Mouse (Mus musculus) left cerebral cortex, postnatal 36 days (tissue): Measurements from ENCODE around the gene Agap1. TPM values are rescaled to one million over a fixed set of nuclear protein-coding genes. Genes with fewer than 3 reads are reported as not detected.

Experiments
- DNase-seq, 2 experiments: peaks; one replicate each; pipeline ENCODE4 v3.0.0; 2021 to 2022; ENCODE audit warnings: low spot score in 2 of 2, mixed read lengths in 1 of 2
- intact Hi-C: fragments of 180-260 bp; cut with DNase I; formaldehyde crosslinking; loops from one replicate; pipeline ENCODE4 v1.15.1; 2025
- total RNA-seq, 2 experiments: library from RNA; stranded (reverse); gene quantifications; 2 replicates each; pipeline ENCODE4 v1.2.3; 2021

Gene Agap1
- total RNA-seq, 2 experiments from 2014 or later: 244 to 260 TPM

DNA sequence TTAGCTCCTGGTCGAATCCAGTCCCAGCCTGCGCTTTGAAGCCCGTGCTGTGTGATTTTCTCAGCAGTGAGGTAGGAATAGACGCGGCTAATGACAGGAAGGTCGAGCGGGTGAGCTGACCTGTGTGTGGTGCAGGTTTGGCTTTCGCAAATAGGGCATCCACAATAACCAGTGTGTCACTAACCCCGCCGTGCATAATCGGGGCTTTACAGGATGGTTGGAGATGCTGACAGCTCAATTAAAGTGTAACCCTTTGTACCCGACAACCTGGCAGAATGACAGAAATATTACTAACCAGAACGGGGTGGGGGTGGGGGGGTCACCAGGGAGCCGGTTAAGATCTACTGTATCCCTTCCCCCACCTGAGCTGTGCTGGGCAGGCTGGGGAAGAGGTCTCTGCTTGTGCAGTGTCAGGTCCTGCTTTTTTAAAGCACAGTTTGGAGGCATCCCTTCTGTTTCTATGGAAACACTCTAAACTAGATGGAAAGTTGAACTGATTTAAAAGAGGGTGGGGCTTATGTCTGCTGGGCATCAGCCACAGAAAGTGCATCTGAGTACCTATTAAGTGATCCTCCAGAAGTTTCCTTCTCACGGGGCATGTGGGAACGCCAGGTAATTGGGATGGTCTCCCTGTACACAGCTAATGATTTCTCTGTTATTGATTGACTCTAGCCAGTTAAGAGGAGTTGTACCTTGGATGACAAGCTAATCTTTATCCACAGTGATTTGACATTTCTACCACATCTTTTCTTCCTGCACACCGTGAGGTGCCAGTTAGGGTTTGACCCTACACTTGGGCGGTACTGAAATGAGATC, 259.8 kb downstream of the Agap1 start:
- no peak for DNase-seq
- intact Hi-C loops: no loop called here

GRCm38 (mm10) chr1:89716234-89716633, 261.6 kb downstream of the Agap1 start:
- intact Hi-C loops: no loop called here
- DNase-seq: no peak

GRCm38 (mm10) chr1:89717100-89717499, 262.5 kb downstream of the Agap1 start:
- DNase-seq: no peak
- intact Hi-C loops: no loop called here

DNA sequence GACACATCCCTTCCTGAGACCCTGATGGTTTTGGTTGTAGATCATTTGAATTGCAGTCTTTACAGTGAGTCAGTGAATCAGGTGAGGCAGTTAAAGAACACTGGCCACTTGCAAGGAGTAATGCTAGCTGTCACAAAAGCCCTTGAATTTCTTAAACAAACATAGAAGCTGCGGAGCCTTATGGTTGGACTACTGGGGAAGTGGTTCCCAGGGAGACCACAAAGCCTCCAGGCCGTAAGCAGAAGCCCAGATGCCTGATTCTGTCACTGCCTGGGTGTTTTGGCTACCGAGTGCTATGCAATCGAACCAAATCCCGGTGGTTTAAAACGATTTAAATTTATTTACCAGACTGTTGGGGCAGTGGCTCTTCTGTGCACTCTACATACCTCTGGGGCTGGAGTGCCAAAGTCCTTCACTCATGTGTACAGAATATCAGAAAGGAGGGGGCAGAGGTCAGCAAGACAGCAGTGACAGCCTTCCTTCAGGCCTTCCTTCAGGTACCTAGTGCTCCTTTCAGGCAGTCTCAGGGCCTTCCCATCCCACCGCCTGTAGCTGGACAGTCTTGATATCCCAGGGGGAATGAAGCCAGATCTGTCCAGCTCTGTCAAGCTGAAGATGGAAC, 264.3 kb downstream of the Agap1 start:
- no peak for DNase-seq
- intact Hi-C loops: no loop called here

DNA sequence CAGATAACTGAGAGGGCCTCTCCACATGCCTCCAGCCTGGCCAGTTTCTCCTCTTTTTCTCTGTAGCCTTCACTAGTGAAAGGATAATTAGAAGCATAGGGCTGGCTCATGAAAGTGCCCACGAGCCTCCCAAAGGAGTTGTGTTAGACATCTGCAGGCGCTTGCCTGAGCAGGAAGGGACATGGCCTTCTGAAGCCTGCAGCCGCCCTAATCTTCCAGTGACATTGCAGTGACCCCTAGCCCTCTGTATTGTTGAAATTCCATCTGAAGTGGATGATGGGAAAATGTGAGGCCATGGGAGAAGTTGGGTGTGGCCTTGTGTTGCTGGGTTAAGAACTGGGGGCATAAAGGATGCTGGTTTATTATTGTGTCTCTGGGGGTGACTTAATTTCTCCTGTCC, 269.5 kb downstream of the Agap1 start:
- no peak for DNase-seq
- intact Hi-C loops: no loop called here

DNA sequence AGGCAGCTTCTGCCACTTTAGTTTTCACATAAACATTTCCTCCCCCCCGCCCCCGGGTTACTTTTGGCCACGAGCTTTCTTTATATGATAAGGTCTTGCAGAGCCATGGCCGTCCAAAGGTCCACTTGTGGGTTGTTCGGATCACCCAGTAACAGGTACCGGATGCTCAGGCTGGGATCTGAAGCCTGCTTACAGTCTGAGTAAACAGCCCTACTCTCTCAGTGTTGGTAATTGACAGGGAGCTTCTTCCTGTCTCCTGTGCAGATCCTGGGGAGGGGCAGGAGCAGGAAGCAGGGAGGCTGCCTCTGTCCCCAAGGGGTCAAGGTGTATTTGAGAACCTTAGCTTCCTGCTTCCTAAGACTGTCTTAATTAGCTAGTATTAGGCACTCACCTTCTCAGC, 269.9 kb downstream of the Agap1 start:
- intact Hi-C loops: no loop called here
- no peak for DNase-seq

- intact Hi-C loops: no loop called here
- DNase-seq: no peak
Measured at GRCm38 (mm10) chr1:89724957-89725356, 270.4 kb downstream of the Agap1 start.

DNA sequence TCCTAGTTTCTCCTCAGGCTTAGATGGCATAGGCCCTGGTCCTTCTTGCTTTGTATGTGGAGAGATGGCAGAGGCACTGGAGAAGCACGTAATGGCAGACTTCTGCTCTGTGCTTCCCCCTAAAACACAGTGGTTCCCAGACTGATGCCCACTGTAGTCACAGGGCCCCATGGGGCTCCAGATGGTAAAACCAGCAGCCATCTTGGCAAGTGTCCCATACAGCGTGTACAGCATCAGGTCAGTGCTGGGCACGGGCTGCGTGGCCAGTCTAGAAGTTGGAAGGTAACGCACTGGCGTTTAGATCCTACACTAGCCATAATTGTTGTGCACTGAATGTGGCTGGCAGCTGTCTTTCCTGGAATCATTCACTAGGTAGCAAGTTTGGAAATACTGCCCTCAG, 273.9 kb downstream of the Agap1 start:
- no peak for DNase-seq
- intact Hi-C loops: no loop called here

DNA sequence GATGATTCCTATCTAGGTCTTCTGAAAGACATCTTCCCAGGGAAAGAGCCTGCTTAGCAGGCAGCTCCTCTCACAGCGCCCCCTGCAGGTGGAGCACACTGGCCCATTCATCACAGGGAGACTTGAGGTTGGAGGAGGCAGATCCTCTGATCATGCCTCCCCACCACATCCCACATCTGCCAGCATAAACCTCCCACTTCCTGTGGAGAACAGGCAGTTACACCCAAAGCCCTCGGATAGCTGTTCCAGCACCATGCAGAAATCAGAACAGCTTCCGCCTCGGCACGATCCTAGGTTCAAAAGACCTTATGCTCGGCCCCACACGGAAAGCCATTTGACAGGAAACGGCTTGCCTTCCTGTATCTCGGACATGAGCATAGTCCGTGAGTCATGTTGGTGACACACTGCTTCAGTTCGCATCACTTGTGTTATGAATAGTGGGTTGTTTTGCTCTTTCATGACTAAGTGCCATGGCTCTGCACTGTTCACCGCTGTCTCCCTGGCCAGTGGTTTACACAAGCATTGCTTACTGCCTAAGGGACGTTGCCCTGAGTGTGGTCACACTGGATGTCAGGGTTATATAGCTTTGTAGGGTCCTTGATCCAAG, 276.1 kb downstream of the Agap1 start:
- DNase-seq: no peak

DNA sequence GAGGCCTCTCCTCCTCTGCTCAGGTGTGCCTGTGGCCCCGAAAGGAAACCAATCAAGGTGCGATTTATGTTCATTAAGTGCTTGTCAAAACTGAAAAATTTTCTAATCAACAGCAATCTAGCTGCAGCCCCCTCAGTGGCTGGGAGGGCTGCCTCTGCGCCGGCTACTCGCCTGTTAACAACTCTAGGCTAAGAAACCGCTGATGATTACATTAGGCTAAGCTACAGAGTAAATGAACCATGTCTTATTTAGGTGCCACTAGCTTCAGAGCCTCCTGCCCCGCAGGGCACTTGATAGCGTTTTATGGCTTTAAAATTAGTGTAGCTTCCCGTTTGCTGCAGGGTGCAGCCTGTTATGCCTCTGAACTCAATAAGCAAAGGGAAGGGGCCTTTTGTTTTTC, 279.8 kb downstream of the Agap1 start:
- DNase-seq: no peak
- intact Hi-C loops: no loop called here

More for the DNA sequence above, 276.1 kb downstream of the Agap1 start:
- intact Hi-C loops: no loop called here

GRCm38 (mm10) chr1:89735146-89735545, 280.5 kb downstream of the Agap1 start:
- DNase-seq: no peak
- intact Hi-C loops: no loop called here

DNA sequence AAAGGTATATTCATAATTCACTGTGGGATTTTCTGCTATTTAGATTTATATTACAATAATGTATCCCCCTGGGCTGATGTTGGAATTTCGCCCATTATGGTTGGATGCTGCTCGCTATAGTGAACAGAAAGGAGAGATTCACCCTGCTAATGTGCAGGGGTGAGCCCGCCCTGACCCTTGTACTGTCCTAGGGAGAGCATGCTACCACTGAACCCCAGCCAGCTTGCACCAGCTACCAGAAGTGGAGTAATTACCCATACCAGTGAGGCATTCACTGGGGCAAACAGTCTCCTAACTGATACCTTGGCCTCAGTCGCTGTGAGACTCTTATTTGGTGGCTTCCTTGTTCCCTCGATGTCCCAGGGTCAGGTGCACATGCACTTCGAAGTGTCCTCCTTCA, 281.4 kb downstream of the Agap1 start:
- DNase-seq: no peak
- intact Hi-C loops: no loop called here

DNA sequence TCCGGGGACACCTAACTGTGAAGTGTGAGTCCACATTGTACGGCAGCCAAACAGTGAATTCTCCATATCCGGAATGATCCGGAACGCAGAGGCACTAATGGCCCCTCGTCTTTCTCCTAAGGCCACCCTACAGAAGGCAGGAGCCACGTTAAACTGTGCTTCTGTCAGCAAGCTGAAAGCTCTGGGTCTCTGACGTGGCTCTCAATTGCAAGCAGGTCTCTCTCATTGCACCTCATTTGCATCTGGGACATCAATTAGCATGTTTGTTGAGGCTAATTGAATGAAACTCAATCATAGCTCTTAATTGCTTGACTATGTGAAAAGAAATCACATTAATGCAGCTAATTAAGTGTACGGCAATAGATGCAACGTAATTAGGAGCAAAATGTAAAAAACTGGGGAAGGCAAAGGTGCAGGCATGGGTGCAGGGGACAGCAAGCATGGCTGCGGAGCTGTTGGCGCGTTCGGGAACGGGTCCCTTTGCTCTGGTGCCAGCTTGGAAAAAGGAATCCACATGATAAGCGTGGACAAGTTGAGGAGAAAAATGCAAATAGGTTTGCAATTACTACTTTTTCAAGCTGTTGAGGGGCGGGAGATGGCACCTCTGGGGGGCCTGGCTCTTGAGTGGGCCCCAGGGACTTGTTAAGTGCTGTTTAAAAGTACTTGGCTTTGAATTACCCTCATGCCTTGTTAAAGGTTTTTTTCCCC, 284.6 kb downstream of the Agap1 start:
- intact Hi-C loops: no loop called here
- DNase-seq: no peak

GRCm38 (mm10) chr1:89739775-89740099, 285.1 kb downstream of the Agap1 start:
- DNase-seq: no peak
- intact Hi-C loops: no loop called here

- no peak for DNase-seq
Measured at GRCm38 (mm10) chr1:89742359-89742758, 287.8 kb downstream of the Agap1 start.

DNA sequence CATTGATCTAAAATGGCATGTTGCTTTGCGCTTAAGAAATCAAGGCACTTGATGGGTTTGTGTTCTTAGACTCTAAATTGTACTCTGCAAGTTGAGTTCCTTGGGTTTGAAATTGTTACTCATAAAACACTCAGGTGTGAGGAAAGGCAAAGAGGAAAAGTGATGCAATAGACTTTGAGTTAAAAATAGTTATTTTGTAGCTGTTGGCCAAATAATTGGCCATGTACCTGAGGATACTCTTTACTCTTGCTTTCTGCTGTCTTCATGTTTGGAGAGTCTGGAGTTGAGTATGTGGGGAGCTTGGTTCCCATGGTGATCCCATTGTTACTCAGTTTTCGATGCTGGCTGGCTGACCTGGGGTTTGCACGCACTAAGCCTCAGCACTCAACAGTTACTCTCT, 291.6 kb downstream of the Agap1 start:
- DNase-seq: no peak
- intact Hi-C loops: no loop called here

More at GRCm38 (mm10) chr1:89742359-89742758, 287.8 kb downstream of the Agap1 start:
- intact Hi-C loops: no loop called here

GRCm38 (mm10) chr1:89749666-89750065, 295.1 kb downstream of the Agap1 start:
- no peak for DNase-seq
- intact Hi-C loops: no loop called here

DNA sequence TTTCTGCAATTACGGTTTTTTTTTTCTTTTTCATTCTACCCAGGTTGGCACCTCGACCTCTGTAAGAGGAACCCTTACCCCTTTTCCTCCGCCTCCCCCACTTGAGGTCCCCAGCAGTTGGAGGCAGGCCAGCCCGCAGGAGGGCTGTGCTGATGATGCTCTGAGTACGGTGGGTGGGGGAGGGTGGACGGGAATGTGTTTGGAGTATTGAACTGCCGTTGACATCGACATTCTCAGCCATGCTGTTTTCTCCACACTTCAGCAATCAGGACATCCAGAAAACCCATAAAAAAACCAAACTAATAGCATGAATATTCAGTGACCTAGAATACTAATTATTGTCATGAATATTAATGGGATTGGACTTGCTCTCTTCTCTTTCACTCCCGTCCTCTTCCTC, 295.9 kb downstream of the Agap1 start:
- intact Hi-C loops: no loop called here
- no peak for DNase-seq

GRCm38 (mm10) chr1:89750921-89751320, 296.3 kb downstream of the Agap1 start:
- no peak for DNase-seq
- intact Hi-C loops: no loop called here

- intact Hi-C loops: no loop called here
- DNase-seq: no peak
Measured at GRCm38 (mm10) chr1:89751344-89751743, 296.7 kb downstream of the Agap1 start.
